ENCODE assay signal across 12 mouse cellular contexts in the genomic region with DNA sequence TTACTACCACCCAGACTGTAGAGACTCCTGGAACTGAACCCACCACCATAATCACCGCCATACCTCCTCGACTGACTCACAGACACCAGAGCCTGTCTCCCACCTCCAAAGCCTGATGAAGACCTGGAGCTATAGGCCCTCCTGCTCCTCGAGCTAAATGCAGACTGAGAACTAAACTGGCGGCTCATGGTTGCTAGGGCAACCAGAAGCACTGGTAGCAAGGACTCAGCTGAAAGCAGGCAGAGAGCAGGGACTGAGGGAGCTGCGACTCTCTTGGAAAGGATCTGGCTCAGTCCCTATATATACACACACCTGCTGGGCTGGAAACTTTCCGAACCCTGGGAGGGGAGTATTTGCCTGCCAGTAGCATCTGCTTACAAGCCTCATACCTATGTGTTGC. TPM values are rescaled to one million over a fixed set of nuclear protein-coding genes. Genes with fewer than 3 reads are reported as not detected.
DNase-seq lines count a peak whose midpoint lies in the region; ATAC-seq and TF ChIP-seq lines count a peak whose summit lies in the region.
"Had no signal": no experiment of that assay in that cellular context is flagged by ENCODE, and none has a peak within 500 bp of the region (broad histone marks: within the 10 kb centered on the region; RNA-seq: fewer than 3 reads in every experiment).

TSS of gene Krt77 (minus strand) at position 275 of the 400 bp plus-strand sequence.

- peak; percentile 76 for DNase-seq in layer of hippocampus, adult 11-12 months (ENCODE audit: low spot score)
- no peak for DNase-seq in layer of hippocampus, adult 9-10 months (ENCODE audit: low spot score)
- DNase-seq in left cerebral cortex, adult 2 months (ENCODE audit: extremely low spot score in 1 of 2, low spot score in 2 of 2): peak; percentile 49 to 65
- peak; percentile 82 to 91 for DNase-seq in right cerebral cortex, postnatal 10 days (ENCODE audit: low spot score in 2 of 2)
- DNase-seq in cerebellum, adult 8-10 months: no peak
- no peak for DNase-seq in Muller cell, postnatal 12 days (ENCODE audit: inconsistent ontology term)
- no peak for DNase-seq in spleen, adult 12 weeks (ENCODE audit: low spot score)
- DNase-seq: kidney, postnatal 10 days had no signal

- intact Hi-C loops in left cerebral cortex, adult 2 months (cut with DNase I): no loop called here

- TF ChIP-seq CTCF in left cerebral cortex, adult 2 months (IDR thresholded peaks at IDR 0.05): no peak

- peak within 1 kb of the TSS; percentile 61 for H3K27ac ChIP-seq in left cerebral cortex, adult 2 months
- H3K27ac ChIP-seq: heart, embryonic 13.5 days had no signal

- peak within 1 kb of the TSS; percentile 3; the same call in 1 of the 2 replicates for H3K4me3 ChIP-seq in left cerebral cortex, adult 2 months
- H3K4me3 ChIP-seq: heart, embryonic 13.5 days; myocyte had no signal

- ATAC-seq in frontal cortex, adult (ENCODE audit: low TSS enrichment): peak; percentile 96
- ATAC-seq: activated CD4-positive, CD25-positive, alpha-beta regulatory T cell, adult 4 months had no signal

RNA-seq across cellular contexts. Expression of gene Krt77, which starts in this region (rescaled TPM):
- total RNA-seq in left cerebral cortex, adult 2 months (2021): 10 to 100 TPM; 11.4 to 13.8 TPM

Comparison
In these comparisons a context has a peak if more than half of its experiments do, and no peak if none do; other contexts are left out.
1. DNase-seq: peak in layer of hippocampus, adult 11-12 months (single experiment), left cerebral cortex, adult 2 months (2 of 2) and right cerebral cortex, postnatal 10 days (2 of 2); none in layer of hippocampus, adult 9-10 months (single experiment), cerebellum, adult 8-10 months (single experiment), Muller cell, postnatal 12 days (single experiment) and spleen, adult 12 weeks (single experiment).